In the genomic region with DNA sequence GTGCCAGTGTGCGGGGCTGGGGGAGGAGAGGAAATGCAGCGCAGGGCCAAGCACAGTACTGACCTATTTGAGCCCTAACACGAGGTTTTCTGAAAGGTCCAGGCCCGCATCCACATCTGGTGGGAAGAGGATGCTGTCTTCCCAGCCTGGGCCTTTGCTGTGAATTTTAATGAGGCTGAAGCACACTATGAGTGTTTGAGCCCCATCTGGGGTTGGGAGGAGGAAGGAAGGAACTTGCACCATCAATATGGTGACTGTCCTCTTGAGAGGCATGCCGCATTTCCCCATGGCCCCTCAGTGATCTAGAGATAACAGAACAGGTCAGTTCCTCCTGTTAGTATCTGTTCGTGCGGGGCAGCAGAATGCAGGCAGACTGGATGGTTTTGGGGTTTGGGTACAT, we compare ENCODE assay signal across 20 mouse cellular contexts. TPM values are rescaled to one million over a fixed set of nuclear protein-coding genes. Genes with fewer than 3 reads are reported as not detected.
DNase-seq lines count a peak whose midpoint lies in the region; ATAC-seq lines count a peak whose summit lies in the region.
"Had no signal": no experiment of that assay in that cellular context is flagged by ENCODE, and none has a peak within 500 bp of the region (broad histone marks: within the 10 kb centered on the region; RNA-seq: fewer than 3 reads in every experiment).

No protein-coding gene starts in this region.

- H3K4me3 ChIP-seq in brown adipose tissue, adult 24 weeks (ENCODE audit: insufficient read depth, low read depth, low read length) = no peak overlapping the region
- H3K4me3 ChIP-seq in liver, embryonic 12.5 days = no peak overlapping the region
- H3K4me3 ChIP-seq: embryonic facial prominence, embryonic 15.5 days; limb, embryonic 10.5 days; midbrain, embryonic 10.5 days; neural tube, embryonic 12.5 days had no signal

- 0 out of 2 replicates have a peak overlapping the region, but pooled peaks have one; percentile 35 for H3K27ac ChIP-seq in brown adipose tissue, adult 24 weeks (replicated peaks; ENCODE audit: low read depth, low read length)
- peak overlapping the region; percentile 38; the same call in 1 of the 2 replicates for H3K27ac ChIP-seq in liver, embryonic 12.5 days
- H3K27ac ChIP-seq: embryonic facial prominence, embryonic 15.5 days; hindbrain, postnatal 0 days; limb, embryonic 10.5 days; midbrain, embryonic 10.5 days; neural tube, embryonic 12.5 days had no signal

- WGBS in liver, embryonic 12.5 days (ENCODE audit: insufficient replicate concordance) = 47% methylated on average over 7 of the region's 7 CpGs

- no peaks in the 10 kb centered on the region for H3K9me3 ChIP-seq in liver, embryonic 12.5 days (replicated peaks)
- H3K9me3 ChIP-seq: embryonic facial prominence, embryonic 15.5 days; limb, embryonic 10.5 days; midbrain, embryonic 10.5 days; neural tube, embryonic 12.5 days had no signal

- no peak overlapping the region for H3K9ac ChIP-seq in liver, embryonic 12.5 days
- H3K9ac ChIP-seq: embryonic facial prominence, embryonic 15.5 days; forebrain, postnatal 0 days; neural tube, embryonic 12.5 days had no signal

- H3K4me1 ChIP-seq in brown adipose tissue, adult 24 weeks (ENCODE audit: control insufficient read depth, insufficient read depth, insufficient read length, low read length) = peaks cover 41% of the 10 kb centered on the region
- H3K4me1 ChIP-seq in liver, embryonic 12.5 days = peaks cover 42% of the 10 kb centered on the region
- H3K4me1 ChIP-seq: midbrain, embryonic 10.5 days; neural tube, embryonic 12.5 days had no signal

- DNase-seq in 416B (ENCODE audit: low read depth) = peak; percentile 81
- no peak for DNase-seq in kidney, postnatal 4 days
- no peak for DNase-seq in kidney, postnatal 10 days
- no peak for DNase-seq in cerebellum, adult 18-20 months
- DNase-seq: adrenal gland, adult 2 months; cerebellum, postnatal 10 days; forebrain, postnatal 0 days; heart, adult 11 months; heart, postnatal 36 days; kidney, postnatal 14 days; lung, postnatal 10 days; thymus, postnatal 14 days had no signal

- ATAC-seq in liver, embryonic 12.5 days = no peak
- ATAC-seq in megakaryocyte progenitor cell, adult 5-6 weeks (replicated peaks; ENCODE audit: poor library complexity) = peak; percentile 85
- ATAC-seq: forebrain, postnatal 0 days; hindbrain, postnatal 0 days had no signal

- H3K27me3 ChIP-seq in liver, embryonic 12.5 days (replicated peaks) = peaks cover 13% of the 10 kb centered on the region; the same call in 1 of the 2 replicates
- H3K27me3 ChIP-seq: embryonic facial prominence, embryonic 15.5 days; neural tube, embryonic 12.5 days had no signal

- H3K4me2 ChIP-seq in liver, embryonic 12.5 days = no peak overlapping the region
- H3K4me2 ChIP-seq: embryonic facial prominence, embryonic 15.5 days; neural tube, embryonic 12.5 days had no signal

- no peaks in the 10 kb centered on the region for H3K36me3 ChIP-seq in liver, embryonic 12.5 days
- H3K36me3 ChIP-seq: embryonic facial prominence, embryonic 15.5 days; limb, embryonic 10.5 days; midbrain, embryonic 10.5 days; neural tube, embryonic 12.5 days had no signal

RNA-seq across cellular contexts. Expression of gene Dapk2, which starts 44.4 kb away (rescaled TPM):
- 2.9 and 5.9 TPM in 2 replicates for polyA plus RNA-seq in brown adipose tissue, adult 24 weeks (2012; ENCODE audit: insufficient read depth, insufficient read length, missing spikeins)
- 12.3 and 16.4 TPM in 2 replicates for polyA plus RNA-seq in liver, embryonic 12.5 days (2016; fragmentation: Nextera tagmentation; extraction: Ambion mirVana)
- total RNA-seq in megakaryocyte progenitor cell, adult 5-6 weeks (2015) = 0.84 and 0.90 TPM in 2 replicates
- total RNA-seq in megakaryocyte progenitor cell, adult 5-6 weeks (2017) = 0.83 and 2.5 TPM in 2 replicates
